In genomic region chr12:106245178-106245840, GRCm38 (mm10) we compare ENCODE assay signal across 19 mouse cellular contexts.
A peak's percentile ranks its signal among the peaks of the same experiment; 100 is the strongest.
DNase-seq lines count a peak whose midpoint lies in the region; ATAC-seq lines count a peak whose summit lies in the region.
"Had no signal": no experiment of that assay in that cellular context is flagged by ENCODE, and none has a peak within 500 bp of the region (broad histone marks: within the 10 kb centered on the region; RNA-seq: fewer than 3 reads in every experiment).

No protein-coding gene starts in this region.

- H3K27me3 ChIP-seq in forebrain, embryonic 14.5 days (replicated peaks; ENCODE audit: control insufficient read depth, insufficient read depth, low read length): no peaks in the 10 kb centered on the region
- no peaks in the 10 kb centered on the region for H3K27me3 ChIP-seq in forebrain, embryonic 13.5 days
- H3K27me3 ChIP-seq in midbrain, embryonic 13.5 days: 0 out of 2 replicates have a peak, but pooled peaks cover 4% of the 10 kb centered on the region
- H3K27me3 ChIP-seq: embryonic facial prominence, embryonic 15.5 days; heart, embryonic 15.5 days had no signal

- H3K4me2 ChIP-seq in forebrain, embryonic 14.5 days (ENCODE audit: low read length): no peak overlapping the region
- H3K4me2 ChIP-seq in forebrain, embryonic 13.5 days: no peak overlapping the region
- no peak overlapping the region for H3K4me2 ChIP-seq in midbrain, embryonic 13.5 days (replicated peaks)
- H3K4me2 ChIP-seq: embryonic facial prominence, embryonic 15.5 days; forebrain, embryonic 12.5 days; heart, embryonic 11.5 days; heart, embryonic 15.5 days; hindbrain, embryonic 13.5 days had no signal

- DNase-seq in forebrain, embryonic 14.5 days (ENCODE audit: low spot score): peak; percentile 23
- peak; percentile 17 for DNase-seq in retina, embryonic 14.5 days (ENCODE audit: low spot score)
- DNase-seq in retina, postnatal 1 day: no peak
- no peak for DNase-seq in heart, adult 9 months (ENCODE audit: low spot score in 2 of 2)
- DNase-seq: cerebellum, adult 11 months; cerebellum, adult 8-10 months; cerebellum, postnatal 14 days; gastrocnemius, postnatal 10 days; heart, adult 18-20 months; heart, postnatal 14 days had no signal

- no peak overlapping the region for H3K27ac ChIP-seq in forebrain, embryonic 14.5 days (ENCODE audit: low read depth, low read length)
- no peak overlapping the region for H3K27ac ChIP-seq in forebrain, embryonic 13.5 days
- H3K27ac ChIP-seq in midbrain, embryonic 13.5 days: no peak overlapping the region; the same call in 1 of the 2 replicates
- H3K27ac ChIP-seq: embryonic facial prominence, embryonic 15.5 days; forebrain, embryonic 12.5 days; heart, embryonic 15.5 days; hindbrain, embryonic 13.5 days; hindbrain, postnatal 0 days had no signal

- no peak overlapping the region for H3K9ac ChIP-seq in forebrain, embryonic 14.5 days (ENCODE audit: low read length)
- H3K9ac ChIP-seq in forebrain, embryonic 13.5 days: no peak overlapping the region
- H3K9ac ChIP-seq in midbrain, embryonic 13.5 days (replicated peaks): no peak overlapping the region
- H3K9ac ChIP-seq: embryonic facial prominence, embryonic 15.5 days; forebrain, embryonic 12.5 days; heart, embryonic 15.5 days; hindbrain, embryonic 13.5 days had no signal

- H3K4me3 ChIP-seq in forebrain, embryonic 14.5 days (ENCODE audit: low read depth, low read length): no peak overlapping the region
- H3K4me3 ChIP-seq in forebrain, embryonic 13.5 days: no peak overlapping the region
- H3K4me3 ChIP-seq in midbrain, embryonic 13.5 days (replicated peaks): no peak overlapping the region
- H3K4me3 ChIP-seq: embryonic facial prominence, embryonic 15.5 days; erythroblast, embryonic 14.5 days; forebrain, embryonic 12.5 days; heart, embryonic 15.5 days; hindbrain, embryonic 13.5 days had no signal

- no peaks in the 10 kb centered on the region for H3K36me3 ChIP-seq in forebrain, embryonic 14.5 days (ENCODE audit: control insufficient read depth, insufficient read depth, low read length)
- no peaks in the 10 kb centered on the region for H3K36me3 ChIP-seq in forebrain, embryonic 13.5 days (ENCODE audit: poor library complexity, severe bottlenecking)
- no peaks in the 10 kb centered on the region for H3K36me3 ChIP-seq in midbrain, embryonic 13.5 days
- H3K36me3 ChIP-seq: embryonic facial prominence, embryonic 15.5 days; forebrain, embryonic 12.5 days; heart, embryonic 15.5 days; hindbrain, embryonic 13.5 days had no signal

- no peaks in the 10 kb centered on the region for H3K9me3 ChIP-seq in forebrain, embryonic 14.5 days (replicated peaks; ENCODE audit: control insufficient read depth, low read length)
- no peaks in the 10 kb centered on the region for H3K9me3 ChIP-seq in forebrain, embryonic 13.5 days (replicated peaks)
- H3K9me3 ChIP-seq in midbrain, embryonic 13.5 days: no peaks in the 10 kb centered on the region
- H3K9me3 ChIP-seq: embryonic facial prominence, embryonic 15.5 days; forebrain, embryonic 12.5 days; heart, embryonic 15.5 days; hindbrain, embryonic 13.5 days had no signal

- no peaks in the 10 kb centered on the region for H3K4me1 ChIP-seq in forebrain, embryonic 14.5 days (ENCODE audit: control insufficient read depth, insufficient read depth, low read length)
- peaks cover 9% of the 10 kb centered on the region; the same call in 1 of the 2 replicates for H3K4me1 ChIP-seq in forebrain, embryonic 13.5 days
- peaks cover 26% of the 10 kb centered on the region for H3K4me1 ChIP-seq in midbrain, embryonic 13.5 days (replicated peaks)
- H3K4me1 ChIP-seq: embryonic facial prominence, embryonic 15.5 days; heart, embryonic 15.5 days had no signal

- 20% methylated on average over 10 of the region's 10 CpGs for WGBS in forebrain, embryonic 14.5 days
- WGBS in forebrain, embryonic 13.5 days: 20% methylated on average over 10 of the region's 10 CpGs
- WGBS in midbrain, embryonic 13.5 days: 13% methylated on average over 10 of the region's 10 CpGs

- no peak for ATAC-seq in forebrain, embryonic 14.5 days
- no peak for ATAC-seq in forebrain, embryonic 13.5 days
- ATAC-seq in midbrain, embryonic 13.5 days: 0 out of 2 replicates have a peak, but pooled peaks have one; percentile 66
- ATAC-seq: hindbrain, postnatal 0 days had no signal

Comparison
In these comparisons a context has a peak if more than half of its experiments do, and no peak if none do; other contexts are left out.
1. DNase-seq: peak in forebrain, embryonic 14.5 days (single experiment) and retina, embryonic 14.5 days (single experiment); none in retina, postnatal 1 day (single experiment) and heart, adult 9 months (0 of 2).